Mouse (Mus musculus) MEL (cell line): ENCODE data around the gene Sv2c. TPM values are rescaled to one million over a fixed set of nuclear protein-coding genes. Genes with fewer than 3 reads are reported as not detected.

Experiments used
- DNase-seq: peaks from one replicate; pipeline ENCODE4 v3.0.0; 2011; ENCODE audit warnings: low read depth, low spot score
- H3K27ac ChIP-seq: 2 replicates; pipeline ENCODE4 v1.5.1; 2012; ENCODE audit warnings: low read depth, mild to moderate bottlenecking, control low read depth, low read length, moderate library complexity; ENCODE audit not compliant: control insufficient read depth
- H3K27me3 ChIP-seq, 2 experiments: fragments of 150-350 bp in 1 of 2; sonication (generic) in 1 of 2; 2 replicates each; pipeline ENCODE4 v1.6.1; 2012; ENCODE audit warnings: low read length in 2 of 2, mild to moderate bottlenecking in 2 of 2, improper control_type of control experiment in 1 of 2, moderate library complexity in 1 of 2; ENCODE audit not compliant: insufficient read depth in 2 of 2, control insufficient read depth in 1 of 2
- H3K36me3 ChIP-seq, 2 experiments: 2 replicates each; pipeline ENCODE4 v1.6.1; 2012 to 2014; ENCODE audit warnings: low read length in 2 of 2, improper control_type of control experiment in 1 of 2, inconsistent platforms in 1 of 2, mild to moderate bottlenecking in 1 of 2; ENCODE audit not compliant: insufficient read depth in 2 of 2, control insufficient read depth in 1 of 2
- H3K4me1 ChIP-seq, 2 experiments: fragments of 150-350 bp in 1 of 2; sonication (generic) in 1 of 2; 2 replicates each; pipeline ENCODE4 v1.6.1; 2012; ENCODE audit warnings: low read length in 2 of 2, improper control_type of control experiment in 1 of 2, mild to moderate bottlenecking in 1 of 2; ENCODE audit not compliant: insufficient read depth in 2 of 2, control insufficient read depth in 1 of 2
- H3K4me3 ChIP-seq, 2 experiments: fragments of 150-350 bp in 1 of 2; sonication (generic) in 1 of 2; 2 replicates each; pipeline ENCODE4 v1.5.1; 2012; ENCODE audit warnings: low read depth in 2 of 2, low read length in 2 of 2, mild to moderate bottlenecking in 2 of 2, moderate library complexity in 2 of 2, control low read depth in 1 of 2, improper control_type of control experiment in 1 of 2; ENCODE audit not compliant: control insufficient read depth in 1 of 2, insufficient read depth in 1 of 2
- H3K79me2 ChIP-seq: 2 replicates; pipeline ENCODE4 v1.6.1; 2012; ENCODE audit warnings: mild to moderate bottlenecking, low read length, moderate library complexity; ENCODE audit not compliant: control insufficient read depth, poor library complexity, insufficient read depth
- H3K9ac ChIP-seq: 2 replicates; pipeline ENCODE4 v1.6.1; 2012; ENCODE audit warnings: low read depth, mild to moderate bottlenecking, control low read depth, low read length, moderate library complexity; ENCODE audit not compliant: control insufficient read depth, poor library complexity, severe bottlenecking
- H3K9me3 ChIP-seq: fragments of 150-350 bp; sonication (generic); replicated peaks from 2 replicates; pipeline ENCODE4 v1.6.1; 2012; ENCODE audit warnings: mild to moderate bottlenecking, low read length, improper control_type of control experiment, moderate library complexity; ENCODE audit not compliant: insufficient read depth
- BHLHE40 ChIP-seq: IDR thresholded peaks from 2 replicates; pipeline ENCODE4 v1.6.1; 2012; ENCODE audit warnings: low read depth, mild to moderate bottlenecking, inconsistent platforms, low read length, improper control_type of control experiment, borderline replicate concordance
- CHD1 ChIP-seq: IDR thresholded peaks from 2 replicates; pipeline ENCODE4 v1.6.1; 2012; ENCODE audit warnings: low read depth, mild to moderate bottlenecking, inconsistent platforms, low read length, improper control_type of control experiment
- CTCF ChIP-seq, 3 experiments: IDR thresholded peaks in 2 of 3; conservative IDR thresholded peaks in 1 of 3; 2 replicates each; pipeline ENCODE4 v1.5.1; 2011 to 2012; ENCODE audit warnings: low read length in 3 of 3, low read depth in 2 of 3, mild to moderate bottlenecking in 2 of 3, improper control_type of control experiment in 1 of 3, inconsistent platforms in 1 of 3, mixed read lengths in 1 of 3, moderate library complexity in 1 of 3; ENCODE audit not compliant: control insufficient read depth in 1 of 3, insufficient read depth in 1 of 3, poor library complexity in 1 of 3, severe bottlenecking in 1 of 3
- E2F4 ChIP-seq: IDR thresholded peaks from 2 replicates; pipeline ENCODE4 v1.6.1; 2011; ENCODE audit warnings: low read depth, low read length, improper control_type of control experiment, borderline replicate concordance
- GATA1 ChIP-seq: IDR thresholded peaks from 2 replicates; pipeline ENCODE4 v1.6.1; 2011; ENCODE audit warnings: low read depth, low read length, improper control_type of control experiment
- JUND ChIP-seq: IDR thresholded peaks from 2 replicates; pipeline ENCODE4 v1.6.1; 2011; ENCODE audit warnings: low read depth, mild to moderate bottlenecking, improper control_type of control experiment, low read length
- MAFK ChIP-seq: IDR thresholded peaks from 2 replicates; pipeline ENCODE4 v1.6.1; 2011; ENCODE audit warnings: low read depth, mild to moderate bottlenecking, low read length, improper control_type of control experiment, borderline replicate concordance
- MAX ChIP-seq: IDR thresholded peaks from 2 replicates; pipeline ENCODE4 v1.6.1; 2011; ENCODE audit warnings: low read length, improper control_type of control experiment
- MAZ ChIP-seq: IDR thresholded peaks from 2 replicates; pipeline ENCODE4 v1.6.1; 2012; ENCODE audit warnings: low read depth, mild to moderate bottlenecking, inconsistent platforms, low read length, improper control_type of control experiment
- MEF2A ChIP-seq: IDR thresholded peaks from 2 replicates; pipeline ENCODE4 v1.6.1; 2014; ENCODE audit warnings: low read depth, mild to moderate bottlenecking, inconsistent platforms, low read length, improper control_type of control experiment; ENCODE audit not compliant: poor library complexity, insufficient replicate concordance, severe bottlenecking; ENCODE audit errors: extremely low read depth
- MXI1 ChIP-seq: IDR thresholded peaks from 2 replicates; pipeline ENCODE4 v1.6.1; 2011; ENCODE audit warnings: mild to moderate bottlenecking, low read depth, low read length, improper control_type of control experiment
- MYB ChIP-seq: IDR thresholded peaks from 2 replicates; pipeline ENCODE4 v1.6.1; 2011; ENCODE audit warnings: mild to moderate bottlenecking, low read depth, low read length, improper control_type of control experiment
- POLR2AphosphoS5 ChIP-seq: IDR thresholded peaks from 2 replicates; pipeline ENCODE4 v1.6.1; 2012; ENCODE audit warnings: low read depth, borderline replicate concordance, mild to moderate bottlenecking, inconsistent platforms, low read length, moderate library complexity, mixed read lengths
- RCOR1 ChIP-seq: IDR thresholded peaks from 2 replicates; pipeline ENCODE4 v1.6.1; 2012; ENCODE audit warnings: low read depth, mild to moderate bottlenecking, inconsistent platforms, low read length, improper control_type of control experiment
- TAL1 ChIP-seq: IDR thresholded peaks from 2 replicates; pipeline ENCODE4 v1.6.1; 2012; ENCODE audit warnings: mild to moderate bottlenecking, inconsistent platforms, low read length, moderate library complexity, mixed read lengths
- TBP ChIP-seq: IDR thresholded peaks from 2 replicates; pipeline ENCODE4 v1.8.0; 2011; ENCODE audit warnings: low read depth, low read length, improper control_type of control experiment
- TCF12 ChIP-seq: IDR thresholded peaks from 2 replicates; pipeline ENCODE4 v1.6.1; 2014; ENCODE audit warnings: low read depth, mild to moderate bottlenecking, inconsistent platforms, low read length, improper control_type of control experiment, moderate library complexity
- UBTF ChIP-seq: IDR thresholded peaks from 2 replicates; pipeline ENCODE4 v1.6.1; 2012; ENCODE audit warnings: low read depth, mild to moderate bottlenecking, inconsistent platforms, low read length, improper control_type of control experiment, moderate library complexity, borderline replicate concordance; ENCODE audit not compliant: insufficient read depth
- ZNF384 ChIP-seq: IDR thresholded peaks from 2 replicates; pipeline ENCODE4 v1.6.1; 2012; ENCODE audit warnings: low read depth, mild to moderate bottlenecking, inconsistent platforms, low read length, improper control_type of control experiment
- polyA plus RNA-seq, 2 experiments: library from polyadenylated mRNA; stranded (reverse) in 1 of 2; unstranded in 1 of 2; fragments of >175 nt in 1 of 2; fragments of >200 nt in 1 of 2; gene quantifications; 2 replicates each; pipeline versions ENCODE4 v1.2.1 to v1.2.4; 2012; ENCODE audit warnings: low replicate concordance in 2 of 2, low read depth in 1 of 2; ENCODE audit not compliant: insufficient read length in 2 of 2, insufficient read depth in 1 of 2, missing spikeins in 1 of 2
- total RNA-seq: library from RNA; depleted of rRNA; stranded (reverse); fragments of 300-350 nt; gene quantifications from 2 replicates; pipeline ENCODE4 v1.2.3, GENCODE M21; 2012

Sv2c gene
- total and polyA plus RNA-seq, 3 experiments, result 0.01 TPM; not detected in 2

- no peak for DNase-seq
- Histone ChIP-seq H3K9ac (no peak overlapping the region), H3K4me1 (no peaks in the 10 kb centered on the region), H3K27ac (no peak overlapping the region), H3K9me3 (no peaks in the 10 kb centered on the region), H3K36me3 (no peaks in the 10 kb centered on the region), H3K27me3 (no peaks in the 10 kb centered on the region), H3K79me2 (no peaks in the 10 kb centered on the region), H3K4me3 (no peak overlapping the region)
- TF ChIP-seq MEF2A (no peak), MAZ (no peak), JUND (no peak), E2F4 (no peak), ZNF384 (no peak), CHD1 (no peak), MAFK (no peak), MAX (no peak), TCF12 (no peak), RCOR1 (no peak), TBP (no peak), CTCF (IDR thresholded peaks at IDR 0.05 in 2 of 3, conservative IDR thresholded peaks at IDR 0.05 in 1 of 3; ENCODE audit: control insufficient read depth in 1 of 3, insufficient read depth in 1 of 3, low read depth in 2 of 3, low read length in 3 of 3, poor library complexity in 1 of 3, severe bottlenecking in 1 of 3) (no peak)
Measured at GRCm38 (mm10) chr13:96002475-96002874, 129.9 kb downstream of the Sv2c start.

- Histone ChIP-seq H3K4me3 (no peak overlapping the region), H3K9me3 (no peaks in the 10 kb centered on the region), H3K27ac (no peak overlapping the region), H3K4me1 (no peaks in the 10 kb centered on the region), H3K27me3 (no peaks in the 10 kb centered on the region), H3K9ac (no peak overlapping the region), H3K36me3 (no peaks in the 10 kb centered on the region), H3K79me2 (no peaks in the 10 kb centered on the region)
- DNase-seq, result no peak
- TF ChIP-seq POLR2AphosphoS5, result no peak
- TF ChIP-seq MXI1, result no peak
- no peak for TF ChIP-seq GATA1
- TF ChIP-seq MAFK, result no peak
- TF ChIP-seq MYB, result no peak
- no peak for TF ChIP-seq TAL1
- no peak for TF ChIP-seq MAZ
- no peak for TF ChIP-seq MEF2A
- no peak for TF ChIP-seq UBTF
- TF ChIP-seq BHLHE40, result no peak
Measured at GRCm38 (mm10) chr13:95999396-95999795, 133.0 kb downstream of the Sv2c start.
